Mouse (Mus musculus) intestine, embryonic 15.5 days (tissue): ENCODE results near the gene Nfkb2. TPM values are rescaled to one million over a fixed set of nuclear protein-coding genes. Genes with fewer than 3 reads are reported as not detected.

Source experiments
- ATAC-seq: fragments of 200-750 bp; cut with Nextera tagmentation; 2 replicates; pipeline ENCODE4 v1.8.0; 2017; ENCODE audit warnings: moderate TSS enrichment, moderate library complexity
- H3K27ac ChIP-seq: fragments of 300-500 bp; sonication (generic); 2 replicates; pipeline ENCODE4 v1.5.1; 2015; ENCODE audit warnings: mild to moderate bottlenecking, inconsistent platforms
- H3K27me3 ChIP-seq: fragments of 300-500 bp; sonication (generic); replicated peaks from 2 replicates; pipeline ENCODE4 v1.6.1; 2015; ENCODE audit warnings: inconsistent platforms
- H3K36me3 ChIP-seq: fragments of 300-500 bp; sonication (generic); 2 replicates; pipeline ENCODE4 v1.6.1; 2015; ENCODE audit warnings: inconsistent platforms
- H3K4me1 ChIP-seq: fragments of 300-500 bp; sonication (generic); replicated peaks from 2 replicates; pipeline ENCODE4 v1.6.1; 2015; ENCODE audit warnings: inconsistent platforms
- H3K4me2 ChIP-seq: fragments of 300-500 bp; sonication (generic); replicated peaks from 2 replicates; pipeline ENCODE4 v1.6.1; 2015; ENCODE audit warnings: mild to moderate bottlenecking, inconsistent platforms
- H3K4me3 ChIP-seq: fragments of 300-500 bp; sonication (generic); replicated peaks from 2 replicates; pipeline ENCODE4 v1.5.1; 2015; ENCODE audit warnings: inconsistent platforms
- H3K9ac ChIP-seq: fragments of 300-500 bp; sonication (generic); 2 replicates; pipeline ENCODE4 v1.6.1; 2015; ENCODE audit warnings: inconsistent platforms
- H3K9me3 ChIP-seq: fragments of 300-500 bp; sonication (generic); 2 replicates; pipeline ENCODE4 v1.6.1; 2016; ENCODE audit warnings: inconsistent platforms
- WGBS: fragments of 180-500 bp; shearing (Covaris S2); methylation state at CpG from one replicate; pipeline ENCODE4 v1.1.7; 2015; 5-methylcytosine and 5-hydroxymethylcytosine counted together
- polyA plus RNA-seq: library from polyadenylated mRNA; unstranded; fragments of >200 nt; fragmentation: Nextera tagmentation; extraction: Ambion mirVana; gene quantifications from 2 replicates; pipeline ENCODE4 v1.2.1, GENCODE M21; 2015

Nfkb2 gene
- polyA plus RNA-seq, 1 experiment from 2014 or later: 10.0 TPM

DNA sequence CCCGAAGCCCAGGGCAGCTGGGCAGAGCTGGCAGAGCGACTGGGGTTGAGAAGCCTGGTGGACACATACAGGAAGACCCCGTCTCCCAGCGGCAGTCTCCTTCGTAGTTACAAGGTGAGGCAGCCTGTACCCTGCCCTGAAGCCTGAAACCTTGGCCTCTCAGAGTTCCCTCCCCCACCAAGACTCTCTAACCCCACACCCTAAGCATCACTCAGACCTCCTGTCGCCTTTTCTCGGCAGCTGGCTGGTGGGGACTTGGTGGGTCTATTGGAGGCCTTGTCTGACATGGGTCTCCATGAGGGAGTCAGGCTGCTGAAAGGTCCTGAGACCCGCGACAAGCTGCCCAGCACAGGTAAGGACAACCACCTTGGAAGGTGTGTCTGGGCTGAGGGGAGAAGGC is 7.2 kb downstream of the Nfkb2 start:
- H3K9ac ChIP-seq: no peak overlapping the region
- H3K27me3 ChIP-seq: peaks cover 14% of the 10 kb centered on the region
- no peak for ATAC-seq
- H3K9me3 ChIP-seq: no peaks in the 10 kb centered on the region
- H3K4me2 ChIP-seq: no peak overlapping the region
- peaks cover 12% of the 10 kb centered on the region for H3K36me3 ChIP-seq
- H3K4me3 ChIP-seq: no peak overlapping the region
- H3K4me1 ChIP-seq: peaks cover 28% of the 10 kb centered on the region
- no peak overlapping the region for H3K27ac ChIP-seq
- 84% methylated on average over 9 of the region's 9 CpGs for WGBS

DNA sequence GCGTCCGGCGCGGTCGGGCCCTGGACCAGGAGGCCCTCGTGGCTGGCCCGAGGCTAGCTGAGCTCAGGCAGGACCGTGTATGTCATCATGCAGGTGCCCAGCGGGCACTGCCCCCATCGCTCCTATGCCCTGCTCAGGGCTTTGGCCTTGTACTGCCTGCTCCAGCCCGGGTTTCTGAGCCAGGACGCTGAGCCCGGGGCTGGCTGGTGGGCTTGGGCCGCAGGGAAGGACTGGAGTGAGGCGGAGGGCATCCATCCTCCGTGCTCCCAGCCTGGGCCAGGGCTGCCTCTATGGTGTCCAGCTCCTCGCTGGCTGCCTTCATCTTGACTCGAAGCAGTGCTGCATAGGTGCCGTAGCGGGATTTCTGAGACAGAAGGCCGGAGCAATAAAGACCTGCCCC is 8.4 kb downstream of the Nfkb2 start:
- Histone ChIP-seq H3K27ac (no peak overlapping the region), H3K9me3 (no peaks in the 10 kb centered on the region), H3K4me1 (peaks cover 39% of the 10 kb centered on the region), H3K4me3 (no peak overlapping the region), H3K4me2 (no peak overlapping the region), H3K9ac (0 out of 2 replicates have a peak overlapping the region, but pooled peaks have one; percentile 23), H3K27me3 (peaks cover 26% of the 10 kb centered on the region), H3K36me3 (peaks cover 9% of the 10 kb centered on the region)
- no peak for ATAC-seq
- WGBS: 90% methylated on average over 21 of the region's 21 CpGs

DNA sequence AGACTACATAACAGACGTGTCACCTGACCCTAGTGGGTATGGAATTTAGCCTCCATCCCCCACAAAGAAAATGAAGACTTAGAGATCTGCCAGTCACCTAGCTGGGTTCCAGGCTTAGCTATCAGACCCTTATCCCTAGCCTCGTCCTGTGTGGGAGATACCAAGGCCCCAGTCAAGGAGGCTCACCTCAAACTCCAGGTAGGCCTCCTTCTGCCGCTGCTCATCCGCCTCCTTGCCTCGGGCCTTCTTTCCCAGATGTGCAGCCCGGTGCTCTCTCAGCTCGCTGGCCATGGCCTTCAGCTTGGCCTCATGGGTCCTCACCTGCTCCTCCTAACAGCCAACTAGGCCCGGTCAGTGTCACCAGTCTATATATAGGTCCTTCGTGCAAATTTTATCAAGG is 9.0 kb downstream of the Nfkb2 start:
- Histone ChIP-seq H3K4me3 (no peak overlapping the region), H3K27me3 (peaks cover 32% of the 10 kb centered on the region), H3K36me3 (peaks cover 7% of the 10 kb centered on the region), H3K27ac (no peak overlapping the region), H3K4me1 (peaks cover 43% of the 10 kb centered on the region), H3K9ac (no peak overlapping the region), H3K4me2 (no peak overlapping the region), H3K9me3 (no peaks in the 10 kb centered on the region)
- no peak for ATAC-seq
- WGBS: 87% methylated on average over 9 of the region's 9 CpGs

DNA sequence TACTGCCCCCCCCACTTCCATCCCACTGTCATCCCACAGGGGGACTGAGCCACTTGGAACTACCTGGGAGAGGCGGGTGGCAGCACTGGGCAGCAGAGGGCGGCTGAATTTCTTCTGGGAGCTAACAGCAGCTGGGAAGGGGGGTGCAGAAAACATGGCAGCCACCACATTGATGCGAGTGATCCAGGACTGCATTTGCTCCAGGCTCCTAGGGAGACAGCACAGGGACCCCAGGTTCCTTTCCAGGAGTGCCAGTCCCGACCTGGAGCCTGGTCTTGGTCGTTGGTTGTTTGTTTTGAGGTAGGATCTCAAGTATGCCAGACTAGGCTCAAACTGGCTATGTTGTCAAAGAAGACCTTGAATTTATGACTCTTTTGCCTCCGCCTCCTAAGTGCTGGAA is 9.5 kb downstream of the Nfkb2 start:
- no peak overlapping the region for H3K27ac ChIP-seq
- no peak for ATAC-seq
- H3K4me2 ChIP-seq: no peak overlapping the region
- H3K4me1 ChIP-seq: peaks cover 43% of the 10 kb centered on the region
- no peak overlapping the region for H3K4me3 ChIP-seq
- H3K27me3 ChIP-seq: peaks cover 37% of the 10 kb centered on the region
- no peaks in the 10 kb centered on the region for H3K9me3 ChIP-seq
- H3K36me3 ChIP-seq: peaks cover 7% of the 10 kb centered on the region
- 68% methylated on average over 6 of the region's 6 CpGs for WGBS
- no peak overlapping the region for H3K9ac ChIP-seq

DNA sequence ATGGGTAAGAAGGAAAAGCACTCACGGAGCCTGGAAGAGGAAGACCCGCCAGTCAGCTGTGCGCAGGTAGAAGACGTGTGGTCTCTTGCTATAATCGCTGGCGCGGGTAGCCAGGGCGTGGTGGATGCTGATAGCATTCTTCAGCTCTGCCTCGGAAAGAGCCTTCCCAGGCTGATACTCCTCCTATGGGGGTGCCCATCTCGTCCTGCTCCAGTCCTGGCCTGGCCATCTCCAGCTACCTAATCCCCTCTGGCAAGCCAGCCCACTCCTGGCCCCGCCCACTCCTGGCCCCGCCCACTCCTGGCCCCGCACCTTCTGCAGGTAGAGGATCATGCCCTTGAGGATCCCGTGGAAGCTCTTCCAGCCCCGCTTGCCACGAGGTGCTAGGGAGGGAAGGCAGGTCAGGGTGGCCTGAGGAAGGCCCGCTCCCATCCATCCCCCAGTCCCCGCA is 10.1 kb downstream of the Nfkb2 start:
- ATAC-seq: no peak
- Histone ChIP-seq H3K9me3 (no peaks in the 10 kb centered on the region), H3K27ac (peak overlapping the region; percentile 57; the same call in 1 of the 2 replicates), H3K4me2 (peak overlapping the region; percentile 77), H3K36me3 (peaks cover 7% of the 10 kb centered on the region), H3K4me3 (no peak overlapping the region), H3K4me1 (peaks cover 45% of the 10 kb centered on the region), H3K9ac (no peak overlapping the region), H3K27me3 (peaks cover 43% of the 10 kb centered on the region)
- WGBS: 22% methylated on average over 18 of the region's 18 CpGs

DNA sequence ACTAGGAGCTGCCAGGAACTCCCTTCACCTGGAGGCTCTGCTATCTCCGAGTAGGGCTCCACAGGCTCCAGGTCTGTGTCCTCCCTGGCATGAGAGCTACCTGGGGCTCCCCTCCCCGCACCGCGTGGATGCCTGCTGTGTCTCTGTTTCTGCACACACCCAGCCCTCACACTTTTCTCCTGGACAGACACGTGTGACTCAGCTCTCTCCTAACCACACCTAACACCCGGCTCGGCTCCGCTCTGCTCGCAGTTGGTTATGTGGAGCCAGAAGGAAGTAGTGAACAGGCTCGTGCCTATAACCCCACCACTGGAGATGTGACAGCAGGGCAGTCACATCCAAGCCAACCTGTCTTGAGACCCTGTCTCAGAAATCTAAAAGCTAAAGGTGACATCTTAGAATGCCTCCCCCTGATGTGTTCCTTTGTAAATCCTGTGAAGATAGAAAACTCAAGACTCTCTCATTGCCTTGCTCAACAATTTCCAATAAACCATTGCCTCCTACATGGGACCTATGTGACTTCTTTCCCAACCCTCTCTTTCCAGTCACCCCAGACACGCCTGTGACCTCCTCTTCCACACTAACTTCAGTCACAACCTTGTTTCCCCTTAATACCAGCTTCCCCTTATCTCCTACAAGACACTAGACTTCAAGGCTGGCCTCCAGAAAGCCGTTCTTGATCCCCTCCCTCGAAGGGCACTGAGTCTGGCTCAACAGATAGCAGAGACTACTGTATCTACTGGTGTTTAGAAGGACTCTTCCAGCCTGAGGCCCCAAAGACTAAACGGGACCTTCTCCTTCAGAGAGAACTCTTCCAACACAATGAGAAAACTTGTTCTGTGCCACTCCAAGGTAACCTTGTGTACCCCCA is 11.0 kb downstream of the Nfkb2 start:
- no peak for ATAC-seq
- Histone ChIP-seq H3K4me3 (peak overlapping the region; percentile 7; the same call in 1 of the 2 replicates), H3K9me3 (no peaks in the 10 kb centered on the region), H3K36me3 (peaks cover 7% of the 10 kb centered on the region), H3K27me3 (peaks cover 51% of the 10 kb centered on the region), H3K27ac (peak overlapping the region; percentile 57), H3K4me1 (peaks cover 49% of the 10 kb centered on the region), H3K9ac (no peak overlapping the region; the same call in 1 of the 2 replicates), H3K4me2 (peak overlapping the region; percentile 77)
- 19% methylated on average over 14 of the region's 14 CpGs for WGBS

DNA sequence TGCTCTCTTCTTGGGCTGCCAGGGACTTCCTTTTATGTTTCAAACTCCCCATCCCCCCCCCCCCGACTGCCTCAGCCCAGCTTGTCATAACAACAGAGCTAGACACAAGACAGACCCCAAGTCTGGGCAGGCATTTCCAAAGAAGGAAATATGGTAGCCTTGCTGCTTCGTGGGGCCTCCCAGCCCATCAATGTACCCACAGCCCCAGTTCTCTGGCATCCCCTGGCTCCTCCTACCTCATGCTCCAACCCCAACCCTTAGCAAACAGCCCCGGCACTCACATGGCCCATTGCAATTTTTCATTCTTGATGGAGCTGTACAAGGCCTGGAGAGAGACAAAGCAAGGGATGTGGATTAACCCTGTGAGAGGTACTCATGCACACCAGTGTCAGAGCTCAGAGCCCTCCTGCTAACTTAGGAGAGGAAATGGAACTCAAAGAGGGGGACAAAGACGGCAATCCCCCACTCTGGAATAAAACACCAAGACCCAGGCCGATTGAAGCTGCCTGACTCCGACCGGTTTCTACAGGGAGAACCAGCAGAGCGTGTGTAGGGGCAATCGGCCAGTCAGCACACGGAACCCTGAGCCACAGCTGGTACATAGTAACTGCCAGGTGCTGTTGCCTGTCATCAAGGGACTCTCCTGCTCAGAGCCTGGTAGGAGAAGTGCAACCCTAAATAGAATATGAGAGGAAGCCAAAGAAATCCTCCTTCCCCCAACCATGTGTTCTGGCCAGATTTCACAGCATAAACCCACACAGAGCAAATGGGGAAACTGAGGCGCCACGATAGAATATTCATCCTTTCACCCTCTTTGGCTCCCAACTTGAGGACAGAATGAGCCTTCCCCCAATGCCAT is 11.9 kb downstream of the Nfkb2 start:
- H3K27ac ChIP-seq: peak overlapping the region; percentile 85

DNA sequence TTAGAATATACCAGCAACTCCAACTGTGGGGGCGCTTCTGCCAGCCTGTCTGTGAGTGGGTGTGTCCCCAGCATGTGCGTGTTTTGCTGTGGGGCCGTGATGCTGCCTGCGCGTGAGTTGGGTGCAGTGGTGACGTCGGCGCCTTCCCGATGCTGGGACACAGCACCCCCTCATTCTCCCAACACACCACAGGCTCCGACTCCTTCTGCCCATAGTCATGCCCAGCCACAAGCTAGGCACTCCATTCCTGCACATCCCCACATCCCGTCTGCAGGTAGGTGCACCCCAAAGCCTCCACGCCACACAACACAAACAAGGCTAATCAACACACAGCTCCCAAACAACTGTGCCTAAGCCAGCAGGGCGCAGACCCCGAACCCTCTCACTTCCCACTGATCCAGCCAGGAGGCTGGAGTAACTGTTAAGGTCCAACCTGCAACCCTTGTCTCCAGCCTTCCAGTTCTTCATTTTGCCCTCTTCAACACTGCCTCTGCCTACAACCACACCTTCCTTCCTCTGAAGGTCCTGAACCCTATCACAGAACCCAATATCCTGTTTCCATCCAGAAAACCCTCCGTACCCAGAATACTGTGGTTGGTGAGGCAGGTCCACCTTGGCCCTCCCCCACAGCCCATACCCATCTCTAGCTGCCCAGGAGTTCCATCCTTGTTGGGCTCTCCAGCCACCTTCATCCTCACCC is 12.9 kb downstream of the Nfkb2 start:
- Histone ChIP-seq H3K9me3 (no peaks in the 10 kb centered on the region), H3K9ac (peak overlapping the region; percentile 66), H3K4me3 (peak overlapping the region; percentile 54), H3K27me3 (peaks cover 63% of the 10 kb centered on the region), H3K27ac (peak overlapping the region; percentile 85), H3K36me3 (peaks cover 5% of the 10 kb centered on the region; the same call in 1 of the 2 replicates), H3K4me2 (peak overlapping the region; percentile 77), H3K4me1 (peaks cover 59% of the 10 kb centered on the region)
- WGBS: 26% methylated on average over 15 of the region's 15 CpGs
- ATAC-seq: no peak

More for the DNA sequence above, 11.9 kb downstream of the Nfkb2 start:
- peak; percentile 65 for ATAC-seq
- no peaks in the 10 kb centered on the region for H3K9me3 ChIP-seq
- peak overlapping the region; percentile 54 for H3K4me3 ChIP-seq
- H3K4me1 ChIP-seq: peaks cover 49% of the 10 kb centered on the region
- 27% methylated on average over 12 of the region's 12 CpGs for WGBS
- H3K9ac ChIP-seq: peak overlapping the region; percentile 66
- H3K4me2 ChIP-seq: peak overlapping the region; percentile 77
- peaks cover 58% of the 10 kb centered on the region for H3K27me3 ChIP-seq
- H3K36me3 ChIP-seq: peaks cover 7% of the 10 kb centered on the region; the same call in 1 of the 2 replicates

DNA sequence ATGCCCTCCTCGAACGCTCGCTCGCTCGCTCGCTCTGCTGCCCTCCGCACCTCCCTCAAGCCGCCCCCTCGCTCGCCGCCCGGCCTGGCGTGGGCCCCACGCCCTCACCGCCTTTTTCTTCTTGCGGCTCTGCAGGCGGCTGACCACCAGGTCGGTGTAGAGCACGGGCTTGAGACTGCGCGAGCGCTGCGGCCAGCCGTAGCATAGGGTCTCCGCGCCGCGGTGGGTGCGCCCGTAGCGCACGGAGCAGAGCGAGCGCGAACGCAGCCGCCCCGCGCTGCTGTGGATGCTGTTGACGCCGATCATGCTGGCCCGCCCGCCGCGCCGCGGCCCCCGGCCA is 13.4 kb downstream of the Nfkb2 start:
- under 1% methylated on average over 47 of the region's 48 CpGs for WGBS
- Histone ChIP-seq H3K36me3 (peaks cover 2% of the 10 kb centered on the region; the same call in 1 of the 2 replicates), H3K4me1 (peaks cover 60% of the 10 kb centered on the region), H3K27ac (peak overlapping the region; percentile 85), H3K9ac (peak overlapping the region; percentile 66), H3K9me3 (no peaks in the 10 kb centered on the region), H3K27me3 (peaks cover 63% of the 10 kb centered on the region), H3K4me2 (peak overlapping the region; percentile 77), H3K4me3 (peak overlapping the region; percentile 54)
- ATAC-seq: peak; percentile 0; the same call in 1 of the 2 replicates

DNA sequence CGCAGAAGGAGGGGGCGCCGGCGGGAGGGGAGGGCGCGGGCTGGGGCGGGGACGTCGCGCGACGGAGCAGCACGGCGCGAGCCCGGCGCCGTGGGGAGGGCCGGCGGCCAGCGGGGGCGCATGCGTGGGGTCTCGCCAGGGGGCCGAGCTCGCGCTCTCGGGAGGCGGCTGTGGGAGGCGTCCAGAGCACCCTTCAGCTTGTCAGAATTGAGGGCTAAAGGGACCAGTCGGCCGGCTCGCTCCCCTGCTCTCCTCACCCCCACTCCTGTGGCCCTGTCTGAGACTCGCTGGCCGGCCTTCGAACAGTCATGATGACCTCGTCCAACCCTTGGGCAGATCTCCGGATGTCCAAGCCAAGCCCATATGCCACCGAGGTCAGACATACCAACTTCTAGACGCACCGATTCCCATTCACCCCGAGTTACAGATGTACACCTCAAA is 13.9 kb downstream of the Nfkb2 start:
- H3K4me2 ChIP-seq: peak overlapping the region; percentile 77
- H3K4me3 ChIP-seq: peak overlapping the region; percentile 54
- peaks cover 60% of the 10 kb centered on the region for H3K4me1 ChIP-seq
- no peaks in the 10 kb centered on the region for H3K36me3 ChIP-seq
- peak overlapping the region; percentile 66 for H3K9ac ChIP-seq
- H3K9me3 ChIP-seq: no peaks in the 10 kb centered on the region
- WGBS: 2% methylated on average over 16 of the region's 42 CpGs
- H3K27ac ChIP-seq: peak overlapping the region; percentile 85
- peaks cover 67% of the 10 kb centered on the region for H3K27me3 ChIP-seq
- peak; percentile 29 for ATAC-seq

DNA sequence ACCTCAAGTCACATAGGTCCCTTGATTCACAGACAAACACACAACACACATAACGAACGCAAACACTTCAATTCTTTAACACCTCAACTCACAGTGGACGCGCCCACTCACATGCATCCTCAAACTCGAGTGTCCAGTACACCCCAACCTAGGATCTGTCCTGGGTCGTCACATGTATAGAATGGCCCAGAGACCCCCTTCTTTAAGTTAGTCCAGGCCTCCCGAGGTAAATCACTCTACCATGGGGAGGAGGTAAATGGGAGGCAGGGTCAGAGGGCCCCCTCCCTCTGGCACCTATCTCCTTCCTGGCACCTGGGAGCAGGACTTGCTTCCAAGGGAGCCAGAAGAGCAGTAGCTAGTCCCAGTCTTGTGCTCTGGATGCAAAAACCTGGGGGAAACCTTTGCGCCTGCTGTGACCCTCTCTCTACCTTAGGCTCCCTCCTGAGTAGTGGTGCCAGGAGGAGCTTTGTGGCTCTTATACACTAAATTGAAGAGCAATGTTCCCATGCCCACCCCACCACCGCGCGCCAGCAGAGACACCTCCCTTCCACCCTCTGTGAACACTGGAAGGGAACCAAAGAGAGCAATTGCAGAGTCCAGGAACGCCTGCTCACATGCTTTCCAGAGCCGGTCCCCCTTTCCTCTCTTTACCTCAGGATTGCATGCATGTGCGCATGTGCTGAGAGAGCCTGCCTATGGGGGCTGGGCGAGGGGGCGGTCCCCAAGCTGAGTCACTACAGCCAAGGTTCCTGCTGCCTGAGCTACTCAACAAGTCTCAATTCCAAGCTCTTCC is 14.7 kb downstream of the Nfkb2 start:
- H3K4me1 ChIP-seq: peaks cover 59% of the 10 kb centered on the region
- ATAC-seq: 0 out of 2 replicates have a peak, but pooled peaks have one; percentile 19
- peak overlapping the region; percentile 23; the same call in 1 of the 2 replicates for H3K9ac ChIP-seq

More for the DNA sequence above, 14.7 kb downstream of the Nfkb2 start:
- H3K27me3 ChIP-seq: peaks cover 75% of the 10 kb centered on the region
- H3K27ac ChIP-seq: peak overlapping the region; percentile 85
- WGBS: 15% methylated on average over 16 of the region's 16 CpGs
- H3K9me3 ChIP-seq: no peaks in the 10 kb centered on the region
- peak overlapping the region; percentile 54 for H3K4me3 ChIP-seq
- no peaks in the 10 kb centered on the region for H3K36me3 ChIP-seq
- H3K4me2 ChIP-seq: peak overlapping the region; percentile 77
